Mouse (Mus musculus) left cerebral cortex, adult 2 months (tissue): ENCODE results near the gene Snca. TPM values are rescaled to one million over a fixed set of nuclear protein-coding genes. Genes with fewer than 3 reads are reported as not detected.

Experiments
- DNase-seq, 2 experiments: peaks; one replicate each; pipeline ENCODE4 v3.0.0; 2021 to 2022; ENCODE audit warnings: low spot score in 2 of 2, mixed read lengths in 1 of 2; ENCODE audit errors: extremely low spot score in 1 of 2
- H3K27ac ChIP-seq: fragments of 200-600 bp; 2 replicates; pipeline ENCODE4 v1.8.1; 2022
- H3K4me3 ChIP-seq: fragments of 200-600 bp; 2 replicates; pipeline ENCODE4 v1.8.1; 2022
- CTCF ChIP-seq: fragments of 200-600 bp; IDR thresholded peaks from 2 replicates; pipeline ENCODE4 v1.8.1; 2022; ENCODE audit warnings: antibody characterized with exemption, mild to moderate bottlenecking, moderate library complexity
- intact Hi-C: fragments of 180-260 bp; cut with DNase I; formaldehyde crosslinking; loops from one replicate; pipeline ENCODE4 v1.15.1; 2025
- total RNA-seq, 2 experiments: library from RNA; stranded (reverse); gene quantifications; 2 replicates each; pipeline ENCODE4 v1.2.3; 2021

Snca gene
- total RNA-seq, 2 experiments from 2014 or later, result 306 to 330 TPM

- no peak for TF ChIP-seq CTCF
- H3K4me3 ChIP-seq, result no peak overlapping the region
- no peak for DNase-seq
- intact Hi-C loops, result no loop called here
- H3K27ac ChIP-seq, result no peak overlapping the region
Observed at GRCm38 (mm10) chr6:60786955-60787354, 42.7 kb downstream of the Snca start.

GRCm38 (mm10) chr6:60771899-60772298 lies 57.8 kb downstream of the Snca start:
- intact Hi-C loops, result no loop called here
- TF ChIP-seq CTCF, result no peak
- Histone ChIP-seq H3K27ac (no peak overlapping the region), H3K4me3 (no peak overlapping the region)
- DNase-seq, result no peak

GRCm38 (mm10) chr6:60765696-60766095 lies 64.0 kb downstream of the Snca start:
- peak overlapping the region; percentile 32; the same call in 1 of the 2 replicates for H3K27ac ChIP-seq
- intact Hi-C loops, result no loop called here
- TF ChIP-seq CTCF, result no peak
- no peak overlapping the region for H3K4me3 ChIP-seq
- peak in 1 of 2 experiments; percentile 16 for DNase-seq

GRCm38 (mm10) chr6:60762864-60763263 lies 66.8 kb downstream of the Snca start:
- TF ChIP-seq CTCF, result no peak
- no peak for DNase-seq
- intact Hi-C loops, result no loop called here
- Histone ChIP-seq H3K4me3 (no peak overlapping the region), H3K27ac (no peak overlapping the region)

GRCm38 (mm10) chr6:60761710-60762109 lies 67.9 kb downstream of the Snca start:
- intact Hi-C loops, result no loop called here

DNA sequence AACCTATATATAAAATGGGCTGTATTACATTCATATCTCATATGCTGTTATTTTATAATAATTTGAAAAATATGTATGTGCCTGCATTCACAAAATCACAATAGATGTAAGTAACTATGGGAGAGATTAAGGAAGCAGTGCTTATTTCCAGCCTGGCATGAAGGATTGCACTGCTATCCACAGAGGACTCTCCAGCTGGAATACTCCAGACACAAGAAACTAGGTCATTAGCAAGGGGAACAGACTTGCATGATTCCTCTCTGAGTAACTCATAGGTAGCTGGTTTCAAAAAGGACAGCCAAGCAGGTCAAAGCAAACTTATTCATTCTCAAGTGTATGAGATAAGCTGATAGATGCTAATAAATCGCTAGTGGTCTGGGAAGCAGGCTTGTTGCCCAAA lies 74.7 kb downstream of the Snca start:
- no peak overlapping the region for H3K27ac ChIP-seq
- DNase-seq, result no peak

More at GRCm38 (mm10) chr6:60761710-60762109, 67.9 kb downstream of the Snca start:
- no peak overlapping the region for H3K4me3 ChIP-seq
- TF ChIP-seq CTCF, result no peak
- no peak overlapping the region for H3K27ac ChIP-seq
- no peak for DNase-seq

DNA sequence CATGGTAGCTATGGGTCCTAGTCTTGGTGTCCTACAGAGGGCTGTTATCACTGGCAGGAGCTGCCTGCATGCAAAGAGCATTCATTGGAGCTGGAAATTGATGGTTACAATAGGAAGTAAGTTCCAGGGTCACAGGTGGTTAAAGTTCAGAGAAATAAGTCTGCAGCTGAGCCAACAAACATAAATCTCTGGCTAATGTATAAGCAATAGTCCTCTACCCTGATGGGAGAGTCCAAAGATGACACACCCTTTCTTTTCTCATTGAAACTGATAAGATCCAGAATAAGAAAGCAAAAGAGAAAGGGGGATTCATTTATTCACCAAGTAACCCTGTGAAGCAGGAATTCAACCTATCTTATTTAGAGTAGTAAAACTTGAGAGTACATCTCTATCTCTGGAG lies 83.7 kb downstream of the Snca start:
- TF ChIP-seq CTCF, result no peak
- intact Hi-C loops, result no loop called here
- no peak overlapping the region for H3K4me3 ChIP-seq
- no peak overlapping the region for H3K27ac ChIP-seq
- no peak for DNase-seq

More for the DNA sequence above, 74.7 kb downstream of the Snca start:
- intact Hi-C loops, result no loop called here
- H3K4me3 ChIP-seq, result no peak overlapping the region
- no peak for TF ChIP-seq CTCF

GRCm38 (mm10) chr6:60741427-60742071 lies 88.1 kb downstream of the Snca start:
- DNase-seq, result no peak
- Histone ChIP-seq H3K27ac (no peak overlapping the region), H3K4me3 (no peak overlapping the region)
- no peak for TF ChIP-seq CTCF
- intact Hi-C loops, result no loop called here

GRCm38 (mm10) chr6:60739776-60740175 lies 89.9 kb downstream of the Snca start:
- no peak overlapping the region for H3K27ac ChIP-seq
- DNase-seq, result no peak
- no peak for TF ChIP-seq CTCF

DNA sequence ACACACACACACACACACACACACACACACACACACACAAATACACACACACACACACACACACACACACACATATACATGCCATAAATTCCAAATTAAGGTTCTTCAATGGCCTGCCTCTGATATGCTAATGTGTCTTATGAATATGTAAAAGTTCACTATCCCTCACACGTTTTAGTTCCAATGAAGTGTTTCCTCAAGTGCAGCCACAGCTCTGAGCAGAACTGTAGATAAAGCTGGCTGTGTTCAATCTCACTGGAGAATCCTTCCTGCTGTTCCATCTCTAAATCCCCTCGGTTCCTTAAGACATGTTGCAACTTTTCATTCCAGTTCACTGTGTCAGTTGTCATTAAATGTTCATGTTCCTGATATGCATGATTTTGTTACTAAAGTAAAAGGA lies 98.5 kb downstream of the Snca start:
- no peak overlapping the region for H3K27ac ChIP-seq
- no peak for DNase-seq
- H3K4me3 ChIP-seq, result no peak overlapping the region
- intact Hi-C loops, result no loop called here
- no peak for TF ChIP-seq CTCF

More at GRCm38 (mm10) chr6:60739776-60740175, 89.9 kb downstream of the Snca start:
- intact Hi-C loops, result no loop called here
- H3K4me3 ChIP-seq, result no peak overlapping the region

GRCm38 (mm10) chr6:60724110-60724829 lies 105.4 kb downstream of the Snca start:
- H3K27ac ChIP-seq, result no peak overlapping the region
- intact Hi-C loops, result no loop called here

GRCm38 (mm10) chr6:60717566-60717965 lies 112.1 kb downstream of the Snca start:
- Histone ChIP-seq H3K27ac (peak overlapping the region; percentile 24; the same call in 1 of the 2 replicates), H3K4me3 (no peak overlapping the region)
- DNase-seq, result no peak
- no peak for TF ChIP-seq CTCF
- intact Hi-C loops, result no loop called here

More at GRCm38 (mm10) chr6:60724110-60724829, 105.4 kb downstream of the Snca start:
- TF ChIP-seq CTCF, result no peak
- H3K4me3 ChIP-seq, result no peak overlapping the region
- DNase-seq, result no peak

DNA sequence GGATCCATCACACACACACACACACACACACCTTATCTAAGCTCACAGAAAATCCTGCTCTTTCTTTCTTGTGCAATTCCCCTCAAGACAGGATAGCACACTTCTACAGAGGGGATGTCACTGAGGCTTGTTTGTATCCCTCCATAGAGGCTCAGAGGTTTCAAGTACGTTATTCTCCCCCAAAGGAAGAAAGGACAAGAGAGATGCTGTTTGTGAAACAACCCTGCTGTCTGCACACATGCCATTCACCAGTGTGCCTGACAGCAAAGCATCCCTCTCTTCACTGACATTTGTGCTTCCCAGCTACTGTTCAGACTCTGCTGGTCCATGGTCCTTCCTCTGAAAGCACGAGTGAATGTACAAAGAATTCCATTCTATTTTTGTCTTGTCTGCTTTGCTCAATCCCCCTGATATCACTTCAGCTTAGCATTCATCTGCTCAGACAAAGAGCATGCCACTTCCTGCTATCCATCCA lies 119.6 kb downstream of the Snca start:
- no peak for TF ChIP-seq CTCF
- H3K27ac ChIP-seq, result no peak overlapping the region
- no peak for DNase-seq
- intact Hi-C loops, result no loop called here
- no peak overlapping the region for H3K4me3 ChIP-seq
